Mouse (Mus musculus) hindbrain, postnatal 0 days (tissue): ENCODE measurements around the gene Fga. TPM values are rescaled to one million over a fixed set of nuclear protein-coding genes. Genes with fewer than 3 reads are reported as not detected.

Experiments used
- ATAC-seq: fragments of 200-750 bp; cut with Nextera tagmentation; 2 replicates; pipeline ENCODE4 v1.8.0; 2017; ENCODE audit warnings: mild to moderate bottlenecking, moderate TSS enrichment, moderate library complexity
- DNase-seq: peaks from one replicate; pipeline ENCODE4 v3.0.0-alpha.2; 2015; ENCODE audit warnings: low spot score
- H3K27ac ChIP-seq: fragments of 300-500 bp; sonication (generic); 2 replicates; pipeline ENCODE4 v1.5.1; 2014; ENCODE audit warnings: mild to moderate bottlenecking
- H3K27me3 ChIP-seq: fragments of 300-500 bp; sonication (generic); 2 replicates; pipeline ENCODE4 v1.6.1; 2014; ENCODE audit warnings: low read length, mixed read lengths; ENCODE audit not compliant: insufficient read depth
- H3K36me3 ChIP-seq: fragments of 300-500 bp; sonication (generic); 2 replicates; pipeline ENCODE4 v1.6.1; 2014; ENCODE audit warnings: low read length, mixed read lengths; ENCODE audit not compliant: insufficient read depth
- H3K4me1 ChIP-seq: fragments of 300-500 bp; sonication (generic); 2 replicates; pipeline ENCODE4 v1.6.1; 2014; ENCODE audit warnings: antibody characterized with exemption, low read length, mixed read lengths; ENCODE audit not compliant: insufficient read depth
- H3K4me2 ChIP-seq: fragments of 300-500 bp; sonication (generic); 2 replicates; pipeline ENCODE4 v1.6.1; 2014; ENCODE audit warnings: low read depth, mild to moderate bottlenecking, low read length, moderate library complexity, mixed read lengths
- H3K4me3 ChIP-seq: fragments of 300-500 bp; sonication (generic); 2 replicates; pipeline ENCODE4 v1.5.1; 2014; ENCODE audit warnings: low read length
- H3K9ac ChIP-seq: fragments of 300-500 bp; sonication (generic); replicated peaks from 2 replicates; pipeline ENCODE4 v1.6.1; 2014; ENCODE audit warnings: mild to moderate bottlenecking, low read length, moderate library complexity, mixed read lengths
- H3K9me3 ChIP-seq: fragments of 300-500 bp; sonication (generic); 2 replicates; pipeline ENCODE4 v1.6.1; 2016; ENCODE audit warnings: low read length, mixed read lengths
- CTCF ChIP-seq: IDR thresholded peaks from 2 replicates; pipeline ENCODE4 v1.5.1; 2016; ENCODE audit warnings: antibody characterized with exemption, control low read depth, low read depth
- WGBS: fragments of 180-500 bp; shearing (Covaris S2); extraction: QIAGEN DNeasy Blood & Tissue Kit; methylation state at CpG from one replicate; pipeline ENCODE4 v1.1.7; 2014; 5-methylcytosine and 5-hydroxymethylcytosine counted together
- polyA plus RNA-seq: library from polyadenylated mRNA; unstranded; fragments of >200 nt; fragmentation: Nextera tagmentation; extraction: Ambion mirVana; gene quantifications from 2 replicates; pipeline ENCODE4 v1.2.1, GENCODE M21; 2015
- total RNA-seq: library from RNA; depleted of rRNA; stranded (reverse); fragments of >200 nt; gene quantifications from 2 replicates; pipeline ENCODE4 v1.2.3, GENCODE M21; 2014

The Fga gene
- total and polyA plus RNA-seq, 2 experiments from 2014 or later, result not detected

DNA sequence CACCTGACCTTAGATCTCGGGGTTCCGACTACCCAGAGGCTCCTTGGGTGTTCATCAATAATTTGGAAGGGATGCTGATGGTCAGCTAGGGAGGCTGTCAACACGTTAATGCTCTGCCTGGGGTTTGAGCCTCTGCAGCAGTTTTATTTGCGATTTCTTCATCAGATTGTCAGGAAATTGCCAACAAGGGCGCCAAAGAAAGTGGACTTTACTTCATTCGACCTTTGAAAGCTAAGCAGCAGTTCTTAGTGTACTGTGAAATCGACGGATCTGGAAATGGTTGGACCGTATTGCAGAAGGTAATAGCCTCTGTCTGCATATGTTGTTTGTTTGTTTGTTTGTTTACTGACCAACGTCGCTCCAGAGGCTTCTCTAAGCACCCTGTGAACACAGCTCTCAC is 15.6 kb upstream of the Fga start:
- Histone ChIP-seq H3K4me2 (no peak overlapping the region), H3K27ac (no peak overlapping the region), H3K27me3 (no peaks in the 10 kb centered on the region), H3K4me1 (no peaks in the 10 kb centered on the region), H3K9ac (no peak overlapping the region), H3K36me3 (no peaks in the 10 kb centered on the region), H3K9me3 (no peaks in the 10 kb centered on the region), H3K4me3 (no peak overlapping the region)
- no peak for TF ChIP-seq CTCF
- ATAC-seq, result no peak
- no peak for DNase-seq
- 84% methylated on average over 11 of the region's 11 CpGs for WGBS

DNA sequence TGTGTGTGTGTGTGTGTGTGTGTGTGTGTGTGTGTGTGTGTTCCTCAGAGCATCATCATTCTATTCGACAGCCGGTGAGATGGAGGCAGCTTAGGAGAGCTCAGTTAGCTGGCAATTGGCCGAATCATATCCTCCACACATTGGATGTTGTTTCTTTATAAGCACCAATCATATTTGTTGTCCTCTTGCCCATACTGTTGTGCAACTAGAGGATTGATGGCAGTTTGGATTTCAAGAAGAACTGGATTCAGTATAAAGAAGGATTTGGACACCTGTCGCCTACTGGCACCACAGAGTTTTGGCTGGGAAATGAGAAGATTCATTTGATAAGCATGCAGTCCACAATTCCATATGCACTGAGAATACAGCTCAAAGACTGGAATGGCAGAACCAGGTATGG is 14.7 kb upstream of the Fga start:
- H3K27ac ChIP-seq, result no peak overlapping the region
- 84% methylated on average over 4 of the region's 4 CpGs for WGBS

DNA sequence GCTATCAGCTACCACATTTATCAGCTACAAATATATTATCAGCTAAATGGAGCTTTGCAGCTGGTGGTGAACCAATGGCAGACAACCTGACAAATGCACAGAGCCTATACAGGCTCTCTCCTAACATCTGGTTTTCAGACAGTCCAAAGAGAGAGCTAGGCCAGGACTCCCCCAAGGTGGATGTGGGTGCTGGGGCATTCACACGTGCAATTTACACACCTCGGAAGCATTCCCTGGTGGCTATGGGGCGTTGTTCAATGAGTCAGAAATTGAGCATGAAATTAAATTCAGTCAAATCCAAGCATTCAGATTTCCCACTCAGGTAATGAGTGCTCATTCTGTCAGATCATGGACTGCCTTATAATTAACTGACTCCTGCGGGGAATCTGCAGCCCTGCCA is 14.3 kb upstream of the Fga start:
- Histone ChIP-seq H3K4me3 (no peak overlapping the region), H3K27ac (no peak overlapping the region), H3K36me3 (no peaks in the 10 kb centered on the region), H3K4me2 (no peak overlapping the region), H3K4me1 (no peaks in the 10 kb centered on the region), H3K9ac (no peak overlapping the region), H3K27me3 (no peaks in the 10 kb centered on the region), H3K9me3 (no peaks in the 10 kb centered on the region)
- ATAC-seq, result 0 out of 2 replicates have a peak, but pooled peaks have one; percentile 29
- peak; percentile 36 for DNase-seq
- no peak for TF ChIP-seq CTCF
- WGBS, result 52% methylated on average over 4 of the region's 4 CpGs

More for the DNA sequence above, 14.7 kb upstream of the Fga start:
- no peak for TF ChIP-seq CTCF
- H3K9me3 ChIP-seq, result no peaks in the 10 kb centered on the region
- H3K27me3 ChIP-seq, result no peaks in the 10 kb centered on the region
- H3K4me1 ChIP-seq, result no peaks in the 10 kb centered on the region
- DNase-seq (no peak), ATAC-seq (no peak)
- H3K36me3 ChIP-seq, result no peaks in the 10 kb centered on the region
- H3K9ac ChIP-seq, result no peak overlapping the region
- H3K4me3 ChIP-seq, result no peak overlapping the region
- H3K4me2 ChIP-seq, result no peak overlapping the region

DNA sequence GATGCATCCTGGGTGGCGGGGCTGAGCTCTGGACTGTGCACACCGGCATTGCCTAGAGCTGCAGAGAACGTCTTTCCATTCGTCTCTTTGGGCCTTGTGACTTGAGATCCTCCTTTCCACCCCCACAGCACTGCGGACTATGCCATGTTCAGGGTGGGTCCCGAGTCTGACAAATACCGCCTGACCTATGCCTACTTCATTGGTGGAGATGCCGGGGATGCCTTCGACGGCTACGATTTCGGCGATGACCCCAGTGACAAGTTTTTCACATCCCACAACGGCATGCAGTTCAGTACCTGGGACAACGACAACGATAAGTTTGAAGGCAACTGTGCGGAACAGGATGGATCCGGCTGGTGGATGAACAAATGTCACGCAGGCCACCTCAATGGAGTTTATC is 13.2 kb upstream of the Fga start:
- Histone ChIP-seq H3K4me1 (no peaks in the 10 kb centered on the region), H3K27ac (no peak overlapping the region), H3K9ac (no peak overlapping the region), H3K9me3 (no peaks in the 10 kb centered on the region), H3K36me3 (no peaks in the 10 kb centered on the region), H3K4me2 (no peak overlapping the region), H3K27me3 (no peaks in the 10 kb centered on the region), H3K4me3 (no peak overlapping the region)
- ATAC-seq (no peak), DNase-seq (no peak)
- TF ChIP-seq CTCF, result no peak
- WGBS, result 92% methylated on average over 19 of the region's 19 CpGs

DNA sequence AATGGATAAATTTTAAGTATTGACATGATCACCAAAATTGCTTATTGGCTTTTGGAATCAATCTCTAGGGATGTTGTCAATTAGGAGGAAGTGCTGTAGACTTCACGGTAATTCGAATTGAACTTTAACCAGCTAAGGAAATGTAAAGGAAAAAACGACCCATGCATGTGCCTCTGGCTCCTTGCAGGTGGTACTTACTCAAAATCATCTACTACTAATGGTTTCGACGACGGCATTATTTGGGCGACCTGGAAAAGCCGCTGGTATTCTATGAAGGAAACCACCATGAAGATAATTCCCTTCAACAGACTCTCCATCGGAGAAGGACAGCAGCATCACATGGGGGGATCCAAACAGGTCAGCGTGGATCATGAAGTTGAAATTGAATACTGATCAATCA is 11.9 kb upstream of the Fga start:
- H3K4me1 ChIP-seq, result no peaks in the 10 kb centered on the region

DNA sequence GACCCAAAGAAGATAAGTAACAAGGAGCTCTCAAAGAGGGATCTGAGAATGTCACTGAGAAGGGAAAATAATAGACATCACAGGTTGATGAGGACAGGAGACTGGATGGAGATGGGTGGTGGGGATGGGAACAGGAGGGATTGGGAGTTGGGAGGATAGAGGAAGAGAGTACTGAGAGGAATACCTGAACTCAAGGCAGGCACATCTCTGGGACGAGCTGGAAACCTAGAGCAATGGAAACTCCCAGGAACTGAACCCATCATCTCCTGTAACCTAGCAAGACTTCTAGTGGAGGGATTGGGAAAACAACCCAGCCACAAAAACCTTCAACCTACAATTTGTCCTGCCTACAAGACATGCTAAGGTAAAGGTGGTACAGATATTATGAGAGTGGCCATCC is 9.6 kb upstream of the Fga start:
- Histone ChIP-seq H3K9me3 (no peaks in the 10 kb centered on the region), H3K9ac (no peak overlapping the region), H3K27ac (no peak overlapping the region), H3K36me3 (no peaks in the 10 kb centered on the region), H3K4me1 (no peaks in the 10 kb centered on the region), H3K4me3 (no peak overlapping the region), H3K27me3 (no peaks in the 10 kb centered on the region), H3K4me2 (no peak overlapping the region)
- WGBS, result 88% methylated on average over 1 of the region's 1 CpGs
- no peak for ATAC-seq
- TF ChIP-seq CTCF, result no peak
- DNase-seq, result no peak

More for the DNA sequence above, 11.9 kb upstream of the Fga start:
- no peak for TF ChIP-seq CTCF
- no peak overlapping the region for H3K9ac ChIP-seq
- H3K36me3 ChIP-seq, result no peaks in the 10 kb centered on the region
- 88% methylated on average over 10 of the region's 10 CpGs for WGBS
- no peaks in the 10 kb centered on the region for H3K9me3 ChIP-seq
- H3K4me3 ChIP-seq, result no peak overlapping the region
- ATAC-seq, result no peak
- no peak for DNase-seq
- H3K4me2 ChIP-seq, result no peak overlapping the region
- no peaks in the 10 kb centered on the region for H3K27me3 ChIP-seq
- H3K27ac ChIP-seq, result no peak overlapping the region

DNA sequence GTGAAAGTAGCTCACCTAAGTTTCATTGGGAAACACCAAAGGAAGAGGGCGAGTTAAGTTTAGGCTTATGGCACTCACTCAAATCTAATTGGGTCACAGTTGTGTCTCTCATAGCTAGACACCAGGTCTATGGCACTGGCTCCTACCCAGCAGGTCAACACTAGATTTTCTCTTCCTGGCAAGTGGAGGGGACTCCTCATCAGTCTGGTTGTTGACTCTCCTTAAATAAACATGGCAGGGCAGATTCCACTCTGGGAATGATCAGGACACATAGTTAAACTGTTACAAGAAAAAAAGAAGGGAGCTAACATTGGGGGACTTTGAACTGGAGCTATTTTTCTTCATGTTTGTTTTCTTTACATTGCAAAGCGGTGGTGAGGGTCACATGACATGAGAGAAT is 5.5 kb upstream of the Fga start:
- Histone ChIP-seq H3K4me3 (no peak overlapping the region), H3K9me3 (no peaks in the 10 kb centered on the region), H3K27ac (no peak overlapping the region), H3K36me3 (no peaks in the 10 kb centered on the region), H3K27me3 (no peaks in the 10 kb centered on the region), H3K4me2 (no peak overlapping the region), H3K9ac (no peak overlapping the region), H3K4me1 (no peaks in the 10 kb centered on the region)
- TF ChIP-seq CTCF, result no peak
- 84% methylated on average over 2 of the region's 2 CpGs for WGBS
- no peak for ATAC-seq
- DNase-seq, result no peak
